Mouse (Mus musculus) gastrocnemius, adult 2 months (tissue): ENCODE measurements around the gene Kdm7a. TPM values are rescaled to one million over a fixed set of nuclear protein-coding genes. Genes with fewer than 3 reads are reported as not detected.

ENCODE experiments used
- DNase-seq: peaks from one replicate; pipeline ENCODE4 v3.0.0; 2022
- H3K27ac ChIP-seq: fragments of 200-600 bp; 2 replicates; pipeline ENCODE4 v1.8.1; 2022; ENCODE audit warnings: mild to moderate bottlenecking
- H3K4me3 ChIP-seq: fragments of 200-600 bp; 2 replicates; pipeline ENCODE4 v1.8.1; 2022; ENCODE audit warnings: mild to moderate bottlenecking, moderate library complexity
- CTCF ChIP-seq: fragments of 200-600 bp; IDR thresholded peaks from 2 replicates; pipeline ENCODE4 v1.8.1; 2022; ENCODE audit warnings: antibody characterized with exemption, mild to moderate bottlenecking, moderate library complexity
- intact Hi-C: fragments of 180-260 bp; cut with DNase I; formaldehyde crosslinking; loops from one replicate; pipeline ENCODE4 v1.15.1; 2025
- long read RNA-seq, 2 experiments: library from polyadenylated mRNA; stranded (forward); transcript quantifications; one replicate each; pipeline ENCODE4 v2.0.0; 2021
- total RNA-seq, 2 experiments: library from RNA; stranded (reverse); gene quantifications; 2 replicates each; pipeline ENCODE4 v1.2.3; 2021

The Kdm7a gene
- 10 to 100 TPM; 23.6 to 28.2 TPM for total RNA-seq
- long read RNA-seq, experiment 1, full-length matches to known transcripts: 9 of 16 reads
- long read RNA-seq, experiment 1, partial matches to known transcripts: 0 of 16 reads
- long read RNA-seq, experiment 1, other reads (novel, unspliced or antisense): 7 of 16 reads
- long read RNA-seq, experiment 2, full-length matches to known transcripts: 5 of 19 reads
- long read RNA-seq, experiment 2, partial matches to known transcripts: 4 of 19 reads
- long read RNA-seq, experiment 2, other reads (novel, unspliced or antisense): 10 of 19 reads

- Histone ChIP-seq H3K27ac (peak within 1 kb of the TSS; percentile 98), H3K4me3 (peak within 1 kb of the TSS; percentile 99)
- intact Hi-C loops: loop anchor here (5.0 to 10.0 kb wide), 2 partner anchors 50 to 108 kb away; no protein-coding TSS in a partner anchor
- TF ChIP-seq CTCF: peak; percentile 20; the same call in 1 of the 2 replicates
- DNase-seq: peak; percentile 95
These were observed at the start of gene Kdm7a for GRCm38 (mm10) chr6:39206581-39207461. Gene Kdm7a, minus strand, starts transcription at chr6:39206789.

GRCm38 (mm10) chr6:39255271-39255670, 48.7 kb upstream of the Kdm7a start:
- H3K27ac ChIP-seq: no peak overlapping the region
- H3K4me3 ChIP-seq: no peak overlapping the region
- intact Hi-C loops: loop anchor here (5.0 kb wide), 1 partner anchor 48 kb away; the partner anchor contains the start of gene Kdm7a
- TF ChIP-seq CTCF: no peak
- DNase-seq: no peak

DNA sequence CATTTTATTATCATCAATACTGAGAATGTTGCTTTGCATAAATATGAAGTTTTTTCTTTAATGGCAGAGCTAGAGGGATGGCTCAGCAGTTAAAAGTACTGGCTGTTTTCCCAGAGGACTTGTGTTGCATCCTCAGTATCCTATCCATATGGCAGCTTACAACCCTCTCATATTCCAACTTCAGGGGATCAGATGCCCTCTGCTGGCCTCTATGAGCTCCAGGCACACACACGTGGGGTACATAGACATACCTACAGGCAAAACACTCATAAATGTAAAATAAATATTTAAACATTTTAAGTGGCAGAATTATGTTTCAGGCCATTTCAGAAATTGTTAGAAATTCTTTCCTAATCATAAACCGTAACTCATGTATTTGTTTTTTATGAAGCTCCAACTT, 43.5 kb upstream of the Kdm7a start:
- TF ChIP-seq CTCF: peak; percentile 14; the same call in 1 of the 2 replicates
- Histone ChIP-seq H3K27ac (no peak overlapping the region), H3K4me3 (no peak overlapping the region)
- no peak for DNase-seq
- intact Hi-C loops: no loop called here

GRCm38 (mm10) chr6:39249176-39249770, 42.7 kb upstream of the Kdm7a start:
- H3K27ac ChIP-seq: no peak overlapping the region
- no peak for DNase-seq
- no peak overlapping the region for H3K4me3 ChIP-seq
- intact Hi-C loops: no loop called here
- no peak for TF ChIP-seq CTCF

DNA sequence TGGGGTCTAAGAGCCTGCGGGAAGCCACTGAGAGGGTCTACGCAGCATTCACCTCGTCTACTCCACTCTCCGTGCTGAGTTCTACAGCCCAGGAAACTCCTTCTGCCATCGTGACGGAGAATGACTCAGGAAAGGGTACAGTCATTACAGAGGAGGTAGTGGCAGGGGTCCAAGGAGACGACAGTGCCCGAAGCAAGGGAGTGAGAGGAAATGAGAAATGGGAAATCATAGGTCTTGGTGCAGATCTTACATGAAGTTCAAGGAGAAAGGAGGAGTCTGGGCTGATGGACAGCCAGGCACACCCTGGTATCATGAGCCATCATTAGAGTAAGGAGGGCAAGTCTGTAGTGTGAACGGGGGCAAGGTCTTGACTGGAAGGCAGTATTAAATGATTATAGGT, 37.5 kb upstream of the Kdm7a start:
- intact Hi-C loops: no loop called here
- peak; percentile 30 for DNase-seq
- no peak for TF ChIP-seq CTCF
- H3K4me3 ChIP-seq: peak overlapping the region; percentile 19
- H3K27ac ChIP-seq: peak overlapping the region; percentile 72

- intact Hi-C loops: no loop called here
- Histone ChIP-seq H3K4me3 (peak overlapping the region; percentile 19), H3K27ac (peak overlapping the region; percentile 72)
- DNase-seq: peak; percentile 33
- TF ChIP-seq CTCF: no peak
These were observed 36.9 kb upstream of the Kdm7a start for GRCm38 (mm10) chr6:39243511-39243961.

- intact Hi-C loops: no loop called here
- Histone ChIP-seq H3K27ac (peak overlapping the region; percentile 72), H3K4me3 (no peak overlapping the region)
- DNase-seq: peak; percentile 76
- TF ChIP-seq CTCF: no peak
These were observed 36.3 kb upstream of the Kdm7a start for GRCm38 (mm10) chr6:39242718-39243471.

DNA sequence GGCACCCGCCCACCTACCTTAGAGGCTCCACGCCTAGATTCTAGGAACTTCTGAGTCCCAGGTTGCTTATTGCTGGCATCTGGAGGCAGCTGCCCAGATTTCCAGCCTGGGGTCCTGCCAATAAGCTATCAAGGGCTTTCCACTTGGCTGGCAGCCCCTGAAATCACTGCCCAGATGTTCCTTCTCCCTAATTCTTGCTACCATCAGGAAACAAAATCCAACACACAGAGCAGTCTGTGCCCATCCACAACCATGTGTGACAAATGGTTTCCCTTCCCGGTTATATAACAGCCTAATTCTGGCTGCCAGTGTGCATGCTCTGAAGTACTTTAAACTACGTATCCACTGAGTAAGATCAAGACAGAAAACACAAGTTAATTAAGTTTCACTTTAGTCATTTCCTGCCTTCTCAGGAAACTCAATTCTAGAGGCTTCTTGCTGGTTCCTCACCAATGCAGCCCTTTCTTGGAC, 34.9 kb upstream of the Kdm7a start:
- no peak for TF ChIP-seq CTCF
- intact Hi-C loops: no loop called here

GRCm38 (mm10) chr6:39240956-39241355, 34.4 kb upstream of the Kdm7a start:
- no peak for TF ChIP-seq CTCF
- peak overlapping the region; percentile 3; the same call in 1 of the 2 replicates for H3K27ac ChIP-seq
- H3K4me3 ChIP-seq: no peak overlapping the region
- no peak for DNase-seq
- intact Hi-C loops: no loop called here

More for the DNA sequence above, 34.9 kb upstream of the Kdm7a start:
- H3K4me3 ChIP-seq: no peak overlapping the region
- peak; percentile 35 for DNase-seq
- peak overlapping the region; percentile 3; the same call in 1 of the 2 replicates for H3K27ac ChIP-seq

DNA sequence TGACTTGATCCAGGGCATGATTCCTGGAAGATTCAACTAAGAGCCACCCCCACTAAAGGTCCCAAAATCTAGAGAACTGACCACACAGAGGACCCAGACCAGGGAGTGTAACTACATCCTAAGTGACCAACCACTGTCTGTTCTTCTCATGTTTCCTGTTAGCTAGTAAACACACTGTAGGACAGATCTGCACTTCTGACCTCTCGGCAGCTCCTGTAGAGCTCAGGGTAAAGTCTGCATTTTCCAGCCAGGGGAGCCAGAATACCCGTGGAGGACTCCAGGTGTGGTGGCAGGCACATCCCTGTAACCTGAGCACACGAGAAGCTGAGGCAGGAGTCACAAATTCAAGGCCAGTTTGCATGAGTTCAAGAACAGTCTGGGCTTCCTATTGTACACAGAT, 31.3 kb upstream of the Kdm7a start:
- no peak overlapping the region for H3K27ac ChIP-seq
- intact Hi-C loops: no loop called here
- no peak for TF ChIP-seq CTCF
- no peak for DNase-seq
- no peak overlapping the region for H3K4me3 ChIP-seq

GRCm38 (mm10) chr6:39232617-39233016, 26.0 kb upstream of the Kdm7a start:
- no peak for TF ChIP-seq CTCF
- H3K4me3 ChIP-seq: no peak overlapping the region
- no peak for DNase-seq
- intact Hi-C loops: no loop called here
- H3K27ac ChIP-seq: no peak overlapping the region

DNA sequence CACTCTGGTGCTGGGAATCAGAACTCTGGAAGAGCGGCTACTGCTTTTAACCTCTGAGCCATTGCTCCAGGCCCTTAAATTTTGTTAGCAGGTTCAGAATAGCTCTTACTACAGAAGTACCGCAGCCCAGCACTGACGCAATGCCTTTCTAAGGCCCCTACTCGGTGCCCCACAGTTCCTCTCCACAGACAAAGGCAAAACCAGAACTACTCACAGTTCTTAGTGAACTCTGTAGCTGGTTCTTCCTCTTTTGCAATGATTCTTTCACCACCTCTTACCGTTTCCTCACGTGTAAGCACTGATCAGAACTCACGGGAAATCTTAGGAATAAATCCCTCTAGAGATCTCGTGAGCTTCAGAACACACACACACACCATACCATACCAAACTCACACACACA, 24.1 kb upstream of the Kdm7a start:
- no peak for TF ChIP-seq CTCF
- no peak for DNase-seq
- intact Hi-C loops: no loop called here
- Histone ChIP-seq H3K4me3 (no peak overlapping the region), H3K27ac (no peak overlapping the region)
